Comparison of ENCODE assay signal across 24 mouse cellular contexts in genomic region chr8:115201726-115202125, GRCm38 (mm10).
"Had no signal": no experiment of that assay in that cellular context is flagged by ENCODE, and none has a peak within 500 bp of the region (broad histone marks: within the 10 kb centered on the region; RNA-seq: fewer than 3 reads in every experiment).

No protein-coding gene starts in this region.

- DNase-seq: kidney, adult 18-20 months; kidney, adult 9 months; kidney, postnatal 14 days; kidney, postnatal 4 days; lung, adult 18-20 months; lung, postnatal 10 days; lung, postnatal 36 days; right cerebral cortex, adult 18-20 months; right cerebral cortex, postnatal 14 days; right cerebral cortex, postnatal 4 days; thymus, adult 2 months; thymus, postnatal 14 days; thymus, postnatal 4 days had no signal

- H3K4me1 ChIP-seq: liver, embryonic 15.5 days; megakaryocyte, embryonic 14.5 days had no signal

- ATAC-seq: hindbrain, postnatal 0 days; inflammation-experienced regulatory T-cells, adult 6 months; intestine, embryonic 16.5 days had no signal

- H3K4me3 ChIP-seq: limb, embryonic 15.5 days; liver, embryonic 15.5 days; lung, embryonic 15.5 days; megakaryocyte, embryonic 14.5 days; neural tube, embryonic 12.5 days; neural tube, embryonic 15.5 days had no signal

- H3K27ac ChIP-seq: hindbrain, postnatal 0 days; limb, embryonic 15.5 days; liver, embryonic 15.5 days; lung, embryonic 15.5 days; neural tube, embryonic 12.5 days; neural tube, embryonic 15.5 days; stomach, postnatal 0 days had no signal

- H3K9me3 ChIP-seq: limb, embryonic 15.5 days; liver, embryonic 15.5 days; lung, embryonic 15.5 days; neural tube, embryonic 12.5 days; neural tube, embryonic 15.5 days had no signal

- H3K9ac ChIP-seq: limb, embryonic 15.5 days; liver, embryonic 15.5 days; lung, embryonic 15.5 days; neural tube, embryonic 12.5 days; neural tube, embryonic 15.5 days had no signal

- H3K27me3 ChIP-seq: liver, embryonic 15.5 days; megakaryocyte, embryonic 14.5 days had no signal

- H3K36me3 ChIP-seq: limb, embryonic 15.5 days; liver, embryonic 15.5 days; lung, embryonic 15.5 days; neural tube, embryonic 12.5 days; neural tube, embryonic 15.5 days had no signal

- H3K4me2 ChIP-seq: limb, embryonic 15.5 days; liver, embryonic 11.5 days; liver, embryonic 15.5 days; lung, embryonic 15.5 days; neural tube, embryonic 12.5 days; neural tube, embryonic 15.5 days had no signal
